Mouse (Mus musculus) gastrocnemius, postnatal 4 days (tissue): ENCODE results near the gene Slc13a3. TPM values are rescaled to one million over a fixed set of nuclear protein-coding genes. Genes with fewer than 3 reads are reported as not detected.

Source experiments
- DNase-seq, 2 experiments: peaks; one replicate each; pipeline ENCODE4 v3.0.0; 2021 to 2022; ENCODE audit warnings: low spot score in 2 of 2, mixed read lengths in 2 of 2
- total RNA-seq, 2 experiments: library from RNA; stranded (reverse); gene quantifications; 2 replicates each; pipeline ENCODE4 v1.2.3; 2021

Slc13a3 gene
- total RNA-seq, 2 experiments from 2014 or later = 0.44 to 1.2 TPM

DNA sequence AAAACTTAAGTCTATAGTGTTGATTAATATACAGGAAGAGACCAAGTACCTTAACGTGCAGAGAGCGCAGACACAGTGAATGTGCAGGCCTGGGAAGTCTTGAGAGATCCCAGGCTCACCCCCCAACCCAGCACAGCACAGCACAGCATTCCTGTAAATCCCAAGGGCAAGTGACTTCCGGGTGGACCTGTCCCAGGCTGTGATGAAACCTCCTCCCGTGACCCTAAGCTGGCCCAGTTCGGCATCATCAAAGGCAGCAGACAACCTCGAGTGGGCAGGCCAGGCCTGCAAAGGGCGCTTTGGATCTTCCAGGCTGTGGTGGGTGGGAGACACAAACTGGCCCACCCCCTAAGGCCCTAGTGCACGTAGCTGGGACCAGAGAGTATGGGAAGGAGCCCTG is 9.0 kb upstream of the Slc13a3 start:
- DNase-seq = no peak

- DNase-seq = no peak
Observed at GRCm38 (mm10) chr2:165475850-165476249, 2.8 kb upstream of the Slc13a3 start.

DNA sequence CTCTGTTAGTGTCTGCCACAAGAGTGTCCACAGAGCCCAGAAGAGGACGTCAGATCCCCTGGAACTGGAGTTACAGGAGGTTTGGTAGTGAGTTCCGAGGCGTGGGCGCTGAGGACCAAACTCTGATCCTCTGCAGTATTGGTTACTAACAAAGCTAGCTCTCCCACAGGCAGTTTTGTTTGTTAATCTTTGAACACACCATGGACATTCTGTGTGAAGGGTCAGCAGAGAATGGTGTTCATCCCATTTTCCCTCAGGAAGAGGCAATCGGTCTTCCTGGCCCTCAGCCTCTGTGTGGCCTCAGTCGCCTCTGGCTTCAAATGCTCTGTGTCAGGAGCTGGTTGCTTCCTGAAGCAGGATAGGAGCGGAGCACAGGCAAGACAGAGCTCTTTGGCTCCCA is 2.4 kb upstream of the Slc13a3 start:
- DNase-seq = no peak

- DNase-seq = no peak
Observed at GRCm38 (mm10) chr2:165471943-165472342, 1.1 kb downstream of the Slc13a3 start.

DNA sequence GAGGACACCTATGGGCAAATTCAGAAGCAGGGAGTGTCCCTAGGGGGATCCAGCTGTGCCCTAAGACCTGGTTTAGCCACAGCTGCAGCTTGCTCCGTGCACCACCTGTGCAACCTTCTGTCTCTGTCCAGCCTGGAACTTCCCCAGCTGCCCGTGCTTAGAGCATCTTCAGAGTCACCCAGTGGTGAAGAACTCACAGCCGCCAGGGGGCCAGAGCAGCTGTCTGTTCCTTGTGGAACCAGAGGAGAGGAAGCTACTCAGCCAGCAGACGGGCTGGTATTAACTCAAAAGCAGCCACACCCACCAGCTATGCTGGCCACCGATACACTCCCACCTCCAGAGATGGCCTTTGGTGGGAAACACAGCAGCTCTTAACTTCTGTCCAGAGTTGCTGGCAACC is 2.9 kb downstream of the Slc13a3 start:
- peak in 1 of 2 experiments; percentile 41 for DNase-seq

DNA sequence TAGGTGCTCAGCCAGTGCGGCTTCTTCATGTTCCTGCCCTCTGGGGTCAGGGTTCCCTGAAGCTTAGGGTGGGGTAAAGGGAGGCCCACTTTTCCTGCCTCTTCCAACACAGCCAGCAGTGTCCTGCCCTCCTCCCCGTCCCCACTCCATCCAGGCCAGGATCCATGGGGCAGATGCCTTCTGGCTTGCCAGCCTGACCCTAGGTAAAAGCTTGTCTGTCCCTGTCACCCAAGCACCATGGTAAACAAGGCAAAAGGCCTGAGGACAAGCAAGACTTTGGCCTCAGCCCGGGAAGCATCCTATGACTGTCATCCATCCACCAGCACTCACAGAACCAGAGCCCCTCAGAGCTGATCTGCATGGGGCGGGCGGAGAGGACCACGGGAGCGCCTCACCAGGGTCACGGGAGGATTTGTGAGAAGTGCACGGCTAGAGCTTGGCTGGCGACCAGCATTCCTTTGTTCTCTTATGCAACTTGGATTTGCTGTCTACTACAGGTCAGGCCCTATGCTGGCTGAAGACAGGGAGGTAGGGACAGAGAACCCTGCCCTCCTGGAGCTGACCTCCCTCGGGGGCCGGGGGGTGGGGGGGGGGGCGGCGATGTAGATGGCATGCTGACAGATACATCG is 5.1 kb downstream of the Slc13a3 start:
- no peak for DNase-seq

GRCm38 (mm10) chr2:165459663-165460062 is 13.4 kb downstream of the Slc13a3 start:
- DNase-seq = no peak

DNA sequence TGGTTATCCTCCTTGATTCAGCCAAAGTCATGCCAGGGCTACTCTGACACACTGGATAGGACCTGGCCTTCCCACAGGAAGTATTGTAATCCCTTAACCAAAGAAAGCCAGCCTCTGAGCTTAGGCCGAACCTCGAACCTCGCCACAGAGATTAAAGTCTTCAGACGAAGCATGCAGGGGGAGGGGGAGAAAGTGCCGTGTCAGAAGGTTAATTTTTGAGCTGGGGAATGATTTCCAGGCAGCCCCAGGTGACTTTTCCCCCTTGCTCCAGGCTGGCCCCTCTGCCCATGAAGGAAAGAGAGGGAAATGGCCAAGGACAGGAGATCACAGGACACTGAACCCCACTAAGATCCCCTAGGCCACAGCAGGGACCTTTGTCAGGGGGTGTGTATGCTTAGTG is 14.8 kb downstream of the Slc13a3 start:
- no peak for DNase-seq

GRCm38 (mm10) chr2:165456710-165457109 is 16.3 kb downstream of the Slc13a3 start:
- DNase-seq = no peak

GRCm38 (mm10) chr2:165452730-165453693 is 20.0 kb downstream of the Slc13a3 start:
- DNase-seq = no peak

GRCm38 (mm10) chr2:165448475-165448874 is 24.6 kb downstream of the Slc13a3 start:
- DNase-seq = no peak

GRCm38 (mm10) chr2:165444861-165445260 is 28.2 kb downstream of the Slc13a3 start:
- no peak for DNase-seq

GRCm38 (mm10) chr2:165442981-165443380 is 30.0 kb downstream of the Slc13a3 start:
- no peak for DNase-seq

- no peak for DNase-seq
Observed at GRCm38 (mm10) chr2:165441613-165442012, 31.4 kb downstream of the Slc13a3 start.

- DNase-seq = no peak
Observed at GRCm38 (mm10) chr2:165439613-165440012, 33.4 kb downstream of the Slc13a3 start.

- no peak for DNase-seq
Observed at GRCm38 (mm10) chr2:165438881-165439280, 34.1 kb downstream of the Slc13a3 start.

- DNase-seq = no peak
Observed at GRCm38 (mm10) chr2:165428694-165429093, 44.3 kb downstream of the Slc13a3 start.

DNA sequence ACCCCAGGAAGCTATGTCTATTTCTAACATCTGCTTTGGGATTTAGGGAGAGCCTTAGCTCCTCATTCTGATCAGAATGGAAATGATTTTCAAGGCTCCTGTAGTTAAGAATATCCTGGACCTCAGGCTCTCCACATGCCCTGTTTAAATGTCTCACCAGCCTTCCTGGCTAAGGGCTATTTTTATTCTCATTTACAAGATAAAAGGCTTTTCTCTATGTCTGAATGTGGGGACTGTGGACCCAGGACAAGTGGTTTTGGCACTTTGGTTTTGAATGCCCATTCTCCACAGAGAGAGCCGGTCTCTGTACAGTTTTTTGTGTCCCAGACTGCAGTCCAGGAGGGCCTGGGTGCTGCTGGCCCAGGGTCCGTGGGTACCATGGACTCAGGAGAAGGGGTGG is 52.8 kb downstream of the Slc13a3 start:
- no peak for DNase-seq

- no peak for DNase-seq
Observed at GRCm38 (mm10) chr2:165419670-165420111, 53.3 kb downstream of the Slc13a3 start.

DNA sequence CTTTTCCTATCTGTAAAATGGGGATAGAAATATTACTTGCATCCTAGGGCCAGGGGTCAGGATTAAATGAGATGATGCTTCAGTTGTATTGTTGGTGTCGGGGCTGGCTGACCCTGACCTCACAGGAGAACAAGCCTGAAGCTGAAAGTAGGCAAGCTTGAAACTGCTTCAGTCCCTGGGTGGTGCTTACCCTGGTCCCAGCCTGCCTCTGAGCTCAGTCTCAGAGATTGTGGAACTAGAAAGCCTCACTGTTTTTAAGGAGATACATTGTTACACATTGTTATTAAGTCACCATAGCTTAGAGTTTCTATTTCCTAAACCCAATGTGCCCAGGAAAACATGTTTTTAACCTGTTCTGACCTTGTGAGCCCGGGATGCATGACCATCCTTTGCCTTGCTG is 54.5 kb downstream of the Slc13a3 start:
- no peak for DNase-seq

DNA sequence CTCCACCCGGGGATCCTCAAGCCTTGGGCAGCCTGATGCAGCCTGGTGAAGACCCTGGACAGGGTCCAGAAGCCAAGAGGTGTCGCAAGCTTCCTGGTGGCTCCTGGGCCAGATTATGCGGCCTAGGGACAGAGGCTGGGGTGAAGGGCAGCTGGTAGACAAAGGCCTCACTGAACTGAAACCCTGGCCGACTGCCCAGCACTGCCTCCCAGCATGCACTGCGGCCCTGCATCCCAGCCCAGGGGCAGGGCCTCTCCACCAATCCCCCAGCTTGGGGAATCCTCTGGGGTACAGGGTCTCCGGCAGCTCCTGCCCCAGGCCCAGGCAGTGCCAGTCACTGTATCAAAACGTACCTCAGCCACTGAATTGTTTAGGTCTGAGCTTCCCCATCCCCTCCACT is 55.7 kb downstream of the Slc13a3 start:
- peak in 1 of 2 experiments; percentile 36 for DNase-seq

- DNase-seq = no peak
Observed at GRCm38 (mm10) chr2:165415795-165416194, 57.2 kb downstream of the Slc13a3 start.
